Mouse (Mus musculus) liver, postnatal 0 days (tissue): ENCODE results near the gene Dbn1.

Experiments used
- CTCF ChIP-seq: sonication (generic); IDR thresholded peaks from 2 replicates; pipeline ENCODE4 v1.5.1; 2016; ENCODE audit warnings: antibody characterized with exemption, low read depth
- EP300 ChIP-seq: IDR thresholded peaks from 2 replicates; pipeline ENCODE4 v1.6.1; 2016; ENCODE audit warnings: antibody characterized with exemption, low read depth, mild to moderate bottlenecking

DNA sequence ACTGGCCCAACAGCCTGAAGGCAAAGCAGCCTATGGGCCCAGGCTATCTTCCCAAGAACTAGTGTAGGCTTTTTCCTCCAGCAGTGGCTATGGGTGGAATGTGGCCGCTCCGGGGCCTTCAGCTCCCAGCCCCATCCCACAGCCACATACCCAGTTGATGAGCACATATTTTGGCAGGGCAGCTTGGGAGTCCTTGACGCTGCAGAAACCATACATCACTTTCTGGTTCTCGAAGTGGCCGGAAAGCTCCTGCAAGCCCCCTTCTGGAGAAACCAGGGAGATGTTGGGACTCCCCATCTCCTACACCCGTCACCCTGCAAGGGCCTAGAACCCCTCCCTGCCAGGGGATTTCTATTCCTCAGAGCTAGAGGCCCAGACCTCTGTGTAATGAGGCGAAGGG, 5.4 kb downstream of the Dbn1 start:
- TF ChIP-seq EP300 = no peak
- no peak for TF ChIP-seq CTCF
